Mouse (Mus musculus): ENCODE data around the gene 4930568D16Rik. TPM values are rescaled to one million over a fixed set of nuclear protein-coding genes. Genes with fewer than 3 reads are reported as not detected.

Gene 4930568D16Rik
- total RNA-seq (2023): not detected

GRCm38 (mm10) chr2:35367629-35368028, at the start of gene 4930568D16Rik:
4930568D16Rik (minus strand) TSS chr2:35367729.

GRCm38 (mm10) chr2:35397096-35397495, 29.6 kb upstream of the 4930568D16Rik start, which contains the start of gene 4930402F06Rik:
4930402F06Rik (minus strand) TSS chr2:35397175.

DNA sequence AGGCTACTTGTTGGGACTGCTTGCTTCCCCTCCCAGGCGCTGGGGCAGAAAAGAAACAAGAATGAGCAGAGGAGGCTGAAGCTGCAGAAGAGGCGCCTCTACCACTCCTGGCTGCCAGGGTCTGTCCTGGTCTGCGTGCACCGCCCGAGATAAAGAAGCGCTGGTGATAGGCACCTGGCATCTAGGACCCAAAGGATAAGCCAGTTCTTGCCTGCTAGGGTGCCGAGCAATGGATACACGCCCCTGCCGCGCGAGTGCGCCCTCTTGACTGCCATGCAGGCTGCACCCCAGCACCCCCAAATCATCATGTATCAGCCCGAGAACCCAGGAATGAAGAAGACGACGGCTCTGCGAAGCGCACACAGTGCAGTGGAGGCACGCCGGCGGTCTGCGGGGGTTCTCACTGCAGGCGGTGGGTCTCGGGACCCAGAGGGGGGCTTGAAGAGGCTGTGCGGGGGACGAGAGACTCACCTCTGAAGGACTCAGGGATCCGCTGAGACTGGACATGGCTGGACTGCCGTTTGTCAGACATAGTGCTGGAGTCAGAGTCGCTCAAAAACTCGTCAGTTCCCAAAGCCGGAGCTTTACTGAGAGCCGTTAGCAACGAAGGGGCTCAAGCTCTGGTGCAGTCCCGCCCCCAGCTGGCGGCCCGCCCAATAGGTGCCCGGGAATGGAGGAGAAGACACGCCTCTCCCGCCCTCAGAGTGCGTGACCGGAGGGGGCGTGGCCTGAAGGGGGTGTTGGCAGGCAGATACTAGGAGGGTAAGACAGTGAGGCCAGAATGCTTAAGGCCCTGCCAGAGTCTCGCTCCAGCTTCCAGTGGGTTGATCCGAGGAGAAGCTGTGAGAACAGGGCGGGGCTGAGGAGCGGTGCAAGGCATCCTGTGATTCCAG, 30.9 kb downstream of the 4930568D16Rik start, which contains the start of gene Stom:
TSS of gene Stom (minus strand) at position 589 of the 893 bp plus-strand sequence.

Other genes starting within 250 kb of the 4930568D16Rik start
- gene Rab14, start 166.6 kb downstream of the 4930568D16Rik start, total RNA-seq (2023): 100 to 1,000 TPM; 210 to 214 TPM
- gene Gsn, start 111.3 kb downstream of the 4930568D16Rik start, total RNA-seq (2023): 10 to 100 TPM; 79.0 to 91.3 TPM
- 1 to 10 TPM; 6.6 to 6.8 TPM for gene Stom, start 30.8 kb downstream of the 4930568D16Rik start, total RNA-seq (2023)
- gene 4930402F06Rik, start 29.4 kb upstream of the 4930568D16Rik start, total RNA-seq (2023): not detected
- gene Ggta1, start 95.5 kb upstream of the 4930568D16Rik start, total RNA-seq (2023): 100 to 1,000 TPM in 1 of 2 experiments, 10 to 100 TPM in 1; 80.3 to 102 TPM
- 1 to 10 TPM; 4.3 to 5.4 TPM for gene Dab2ip, start 190.5 kb upstream of the 4930568D16Rik start, total RNA-seq (2023)

Measured in B cell, adult 67 days (primary cell).